Mouse (Mus musculus) T-helper 2 cell (primary cell): Measurements from ENCODE around the gene Lpar3.

ENCODE experiments used
- in situ Hi-C: fragments of 300-600 bp; cut with MboI, MseI; formaldehyde crosslinking; loops from one replicate; pipeline ENCODE4 v1.15.1; 2025; ENCODE audit warnings: high pct_unique_total_duplicates

The Lpar3 gene

DNA sequence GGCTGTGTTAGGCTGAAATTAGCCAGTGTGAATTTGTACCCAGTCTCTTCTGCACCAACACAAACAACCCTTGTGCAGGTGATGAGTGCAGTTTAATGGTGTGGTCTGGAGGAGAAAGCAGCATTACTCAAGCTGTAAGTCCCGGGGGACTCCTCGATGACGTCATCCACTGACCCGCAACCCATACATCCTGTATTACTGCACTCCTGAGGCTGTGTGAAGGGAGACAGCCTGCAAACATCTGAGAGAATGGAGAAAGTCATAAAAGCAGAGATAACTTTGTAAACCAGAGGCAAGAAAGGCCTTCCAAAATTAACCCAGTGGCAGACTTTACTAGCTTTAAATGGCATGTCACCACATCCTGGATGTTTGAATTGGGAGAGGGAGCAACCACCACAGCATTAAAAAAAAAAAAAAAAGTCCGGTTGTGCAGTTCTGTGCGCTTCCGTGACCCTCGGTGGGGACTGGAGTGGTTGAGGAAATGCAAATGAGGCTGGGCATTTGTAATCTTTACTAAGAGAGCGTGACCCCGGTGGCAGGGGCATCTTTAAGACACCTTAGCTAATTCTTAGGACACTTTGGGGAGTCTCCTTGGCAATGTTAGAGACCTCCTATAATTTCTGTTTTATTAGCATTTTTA is 36.8 kb downstream of the Lpar3 start:
- in situ Hi-C loops, result no loop called here

DNA sequence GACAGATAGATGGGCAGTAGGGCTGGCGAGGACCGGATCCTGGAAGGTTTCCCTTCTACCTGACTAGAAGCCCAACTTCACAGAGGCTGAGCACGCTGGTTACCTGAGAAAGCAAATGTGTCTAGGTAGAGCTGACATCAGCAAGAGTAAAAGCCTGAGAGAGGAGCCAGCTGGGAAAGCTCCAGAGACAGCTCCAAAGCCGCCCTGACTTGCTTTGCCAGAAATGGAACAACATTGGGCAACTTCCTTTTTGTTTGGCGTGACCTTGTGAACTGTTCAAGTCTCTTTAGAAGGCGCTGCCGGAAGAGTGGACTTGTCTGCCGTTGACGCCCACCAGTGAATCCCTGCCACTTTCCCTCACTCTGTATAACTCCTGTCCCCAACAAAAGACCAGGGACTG is 39.4 kb downstream of the Lpar3 start:
- in situ Hi-C loops, result no loop called here

DNA sequence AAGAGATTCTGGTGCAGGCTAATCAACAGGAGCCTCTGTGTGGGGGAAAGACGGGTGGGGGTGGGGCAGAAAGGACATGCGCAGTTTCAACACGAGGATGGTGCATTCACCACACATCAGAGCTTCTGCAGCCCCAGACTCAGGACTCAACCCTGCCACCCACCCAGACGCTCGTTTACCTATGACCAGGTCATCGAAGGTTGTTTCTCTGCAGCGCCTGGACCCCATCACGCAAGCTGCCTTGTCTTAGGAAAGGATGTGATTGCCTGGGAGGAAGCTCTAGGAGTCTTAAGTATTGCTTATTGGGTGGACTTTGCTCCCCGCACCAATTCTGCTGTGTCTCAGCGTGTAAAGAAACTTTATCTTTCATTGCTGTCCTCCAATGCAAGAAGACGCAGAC is 40.1 kb downstream of the Lpar3 start:
- in situ Hi-C loops, result no loop called here

DNA sequence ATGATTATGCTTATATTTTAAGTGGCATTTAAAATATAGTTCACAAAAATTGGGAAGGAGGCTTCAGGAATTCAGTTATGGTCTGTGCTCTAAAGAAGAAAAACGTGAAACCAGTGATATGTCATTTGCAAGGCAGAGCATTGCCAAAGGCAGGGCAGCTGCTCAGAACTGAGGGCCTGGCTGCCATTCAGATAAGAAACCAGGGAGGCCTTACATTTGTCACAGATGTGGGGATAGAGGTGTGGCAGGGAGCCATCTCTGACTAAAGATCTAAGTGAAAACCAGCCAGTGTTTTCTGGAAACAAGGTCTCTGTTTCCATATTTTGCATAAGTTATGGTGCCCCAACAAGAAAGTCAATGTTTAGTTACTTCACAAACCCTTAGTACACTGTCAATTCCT is 41.8 kb downstream of the Lpar3 start:
- in situ Hi-C loops, result no loop called here

DNA sequence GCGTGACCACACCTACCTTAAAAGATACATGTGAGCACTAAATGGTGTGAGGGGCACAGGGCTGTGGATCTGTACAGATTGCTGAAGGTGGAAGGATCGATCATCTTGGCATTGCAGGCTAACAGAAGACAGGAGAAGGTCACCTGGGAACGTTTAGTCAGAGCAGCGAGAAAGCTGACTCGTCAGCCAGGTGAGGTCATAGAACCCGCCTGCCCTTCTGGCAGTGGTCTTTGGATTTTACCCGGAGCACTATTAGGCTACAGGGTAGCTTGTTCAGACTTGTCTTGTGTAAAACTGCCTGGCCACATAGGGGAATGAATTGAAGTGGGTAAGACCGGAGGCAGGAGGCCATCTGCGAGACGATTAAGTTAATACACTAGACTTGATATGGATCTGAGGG is 43.4 kb downstream of the Lpar3 start:
- in situ Hi-C loops, result no loop called here

DNA sequence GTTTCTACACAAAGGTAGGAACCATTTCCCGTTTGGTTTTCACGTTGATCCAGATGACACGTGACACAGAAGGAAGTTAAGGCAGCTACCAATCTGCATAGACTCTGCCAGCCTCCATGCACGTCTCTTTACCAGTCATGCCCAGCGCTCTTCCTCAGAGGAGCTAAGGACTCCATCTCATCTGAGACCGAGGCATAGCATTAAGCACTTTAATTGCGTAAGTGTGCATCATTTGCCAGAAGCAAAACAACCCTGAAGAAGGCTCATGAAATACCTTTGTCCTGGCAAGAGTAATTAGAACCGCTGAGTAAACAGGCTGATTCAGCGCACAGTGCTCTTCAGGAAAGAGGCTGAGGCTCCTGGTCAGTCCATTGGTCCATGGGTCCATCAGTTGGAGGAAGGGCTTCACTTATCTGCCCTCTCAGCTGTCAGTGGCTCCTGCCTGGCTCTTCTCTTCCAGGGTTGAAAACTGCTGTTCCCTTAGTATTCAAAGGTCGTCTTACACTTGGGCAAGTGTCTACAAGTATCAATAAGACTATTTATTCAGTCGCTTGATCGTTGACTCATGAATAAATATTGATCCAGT is 44.9 kb downstream of the Lpar3 start:
- in situ Hi-C loops, result loop anchor here (5.0 kb wide), 1 partner anchor 53 kb away; no protein-coding TSS in a partner anchor

DNA sequence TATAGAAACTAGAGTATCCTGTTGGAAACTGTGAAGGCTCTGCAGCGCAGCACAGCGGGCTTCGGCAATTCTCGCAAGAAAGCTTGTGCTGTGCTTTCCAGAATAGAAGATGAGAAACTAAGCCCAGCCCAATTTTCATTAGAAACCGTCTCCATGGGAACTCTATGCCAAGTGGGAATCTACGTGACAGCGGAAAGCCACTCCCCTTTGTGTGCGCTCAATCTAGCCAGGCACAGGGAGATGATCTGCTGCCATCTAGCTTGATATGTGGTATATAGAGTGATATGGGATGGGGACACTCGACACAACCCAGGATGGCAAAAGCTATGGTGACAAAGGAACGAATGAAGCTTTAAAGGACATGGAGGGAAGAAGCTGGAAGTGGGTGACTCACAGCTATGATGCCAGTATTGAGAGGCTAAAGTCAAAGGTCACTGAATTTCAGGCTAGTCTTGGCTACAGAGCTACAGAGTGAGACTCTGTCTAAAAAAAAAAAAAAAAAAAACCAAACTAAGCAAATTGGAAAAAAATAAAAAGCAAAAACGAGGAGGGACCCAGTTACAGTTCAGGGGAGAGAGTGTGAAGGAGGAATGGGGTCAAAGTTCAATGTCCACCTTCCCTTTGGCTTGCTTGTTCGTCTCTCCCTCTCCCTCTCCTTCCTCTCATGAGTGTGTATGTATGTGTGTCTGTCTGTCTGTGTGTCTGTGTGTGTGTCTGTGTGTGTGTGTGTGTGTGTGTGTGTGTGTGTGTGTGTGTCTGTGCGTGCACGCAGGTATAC is 47.5 kb downstream of the Lpar3 start:
- in situ Hi-C loops, result loop anchor here (5.0 kb wide), 1 partner anchor 56 kb away; no protein-coding TSS in a partner anchor

DNA sequence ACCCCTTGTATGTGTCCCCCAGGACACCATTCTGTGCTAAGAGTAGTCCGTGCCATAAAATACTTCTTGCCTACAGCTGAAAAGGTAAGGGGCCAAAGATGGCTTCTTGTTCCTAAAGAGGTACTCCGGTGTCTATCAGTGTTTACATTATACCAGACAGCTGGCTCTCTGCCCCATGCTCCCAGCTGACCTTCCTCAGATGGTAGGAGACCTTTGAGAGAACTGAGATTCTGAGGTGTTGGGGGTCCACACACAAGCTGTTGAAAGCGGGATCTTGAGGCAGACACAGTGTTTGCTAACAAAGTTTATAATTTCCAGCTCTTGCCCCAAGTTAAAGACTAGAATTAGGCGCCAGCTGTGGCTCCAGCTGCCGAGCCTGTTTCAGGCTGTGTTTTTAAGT is 53.7 kb downstream of the Lpar3 start:
- in situ Hi-C loops, result no loop called here

DNA sequence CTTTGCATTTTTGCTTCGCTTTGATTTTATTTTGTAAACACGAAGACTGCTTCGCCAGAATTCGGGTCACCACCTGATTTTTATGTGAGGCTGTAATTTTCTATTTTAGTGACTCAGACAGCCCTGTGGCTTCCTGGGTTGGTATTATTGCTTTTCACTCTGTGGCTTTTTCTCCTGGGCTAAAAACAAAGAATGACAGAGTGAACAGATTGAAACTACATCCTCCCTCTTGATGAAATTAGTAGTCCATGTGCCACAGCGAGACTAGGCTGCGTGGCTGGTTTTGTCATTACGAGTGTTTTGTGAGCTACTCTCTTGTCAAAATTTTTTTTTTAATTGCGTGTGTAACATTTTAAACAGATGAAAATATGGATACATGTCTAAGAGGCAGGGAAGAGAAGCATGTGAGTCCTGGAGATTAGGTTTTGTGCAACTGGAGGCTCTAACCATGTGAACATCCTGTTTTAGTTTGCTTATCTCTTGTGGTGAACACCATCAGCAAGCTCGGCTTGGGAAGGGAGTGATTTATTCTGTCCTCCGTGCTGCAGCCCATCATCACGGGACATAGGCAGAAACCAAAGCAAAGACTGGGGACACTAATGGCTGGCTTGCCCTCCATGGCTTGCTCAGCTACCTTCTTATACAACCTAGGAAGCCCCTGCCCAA is 54.7 kb downstream of the Lpar3 start:
- in situ Hi-C loops, result no loop called here

DNA sequence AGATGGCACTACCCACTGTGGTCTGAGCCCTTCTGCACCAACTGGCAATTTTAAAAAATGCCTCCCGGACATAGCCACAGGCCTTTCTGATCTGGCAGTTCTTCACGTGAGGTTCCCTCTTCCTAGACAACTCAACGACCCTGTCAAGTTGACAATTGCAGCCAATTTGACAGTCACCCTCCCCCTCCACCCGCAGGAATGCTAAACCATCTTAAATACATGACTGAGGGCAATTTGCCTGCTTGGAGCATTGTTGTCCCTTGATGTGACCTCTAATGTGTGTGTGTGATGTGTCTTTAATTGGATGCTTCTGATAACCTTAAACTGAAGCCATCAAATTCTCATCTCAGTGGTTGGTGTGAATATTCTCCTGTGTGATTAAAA is 55.3 kb downstream of the Lpar3 start:
- in situ Hi-C loops, result no loop called here

DNA sequence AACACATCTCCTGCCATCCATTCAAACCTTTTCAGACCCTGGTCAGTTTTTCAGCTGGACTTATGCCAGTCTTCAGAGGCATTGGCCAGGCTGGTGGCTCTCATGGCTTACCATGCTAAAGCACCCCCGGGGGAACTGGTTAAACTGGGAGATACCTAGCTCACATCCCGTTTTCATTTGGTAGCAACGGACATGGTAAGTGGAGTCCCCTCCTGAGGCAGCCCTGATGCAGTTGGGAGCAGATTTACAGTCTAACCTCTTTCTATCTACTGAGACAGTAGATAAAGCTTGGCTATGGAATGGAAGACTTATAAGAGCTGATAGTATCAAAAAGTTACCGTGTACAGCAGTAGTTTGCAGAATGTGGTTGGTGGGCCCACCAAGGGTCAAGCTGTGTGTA is 56.2 kb downstream of the Lpar3 start:
- in situ Hi-C loops, result no loop called here

DNA sequence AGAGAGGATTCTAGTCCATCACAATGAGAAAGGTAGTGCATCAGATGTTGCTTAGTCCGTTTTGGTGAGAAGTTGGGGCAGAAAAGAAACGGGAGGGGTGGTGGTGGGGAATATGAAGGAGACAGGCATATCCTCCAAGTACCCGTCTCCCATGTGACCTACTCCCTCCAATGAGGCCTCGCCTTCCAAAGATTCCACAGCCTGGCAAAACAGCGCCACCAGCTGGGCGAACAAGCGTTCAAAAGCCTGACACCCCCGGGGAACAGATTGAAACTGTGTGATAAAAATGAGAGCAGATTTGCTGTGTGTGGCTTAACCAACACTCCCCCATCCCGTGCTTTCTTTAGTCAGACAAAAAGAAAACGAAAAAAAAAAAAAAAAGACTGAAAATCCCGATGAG is 56.7 kb downstream of the Lpar3 start:
- in situ Hi-C loops, result no loop called here

DNA sequence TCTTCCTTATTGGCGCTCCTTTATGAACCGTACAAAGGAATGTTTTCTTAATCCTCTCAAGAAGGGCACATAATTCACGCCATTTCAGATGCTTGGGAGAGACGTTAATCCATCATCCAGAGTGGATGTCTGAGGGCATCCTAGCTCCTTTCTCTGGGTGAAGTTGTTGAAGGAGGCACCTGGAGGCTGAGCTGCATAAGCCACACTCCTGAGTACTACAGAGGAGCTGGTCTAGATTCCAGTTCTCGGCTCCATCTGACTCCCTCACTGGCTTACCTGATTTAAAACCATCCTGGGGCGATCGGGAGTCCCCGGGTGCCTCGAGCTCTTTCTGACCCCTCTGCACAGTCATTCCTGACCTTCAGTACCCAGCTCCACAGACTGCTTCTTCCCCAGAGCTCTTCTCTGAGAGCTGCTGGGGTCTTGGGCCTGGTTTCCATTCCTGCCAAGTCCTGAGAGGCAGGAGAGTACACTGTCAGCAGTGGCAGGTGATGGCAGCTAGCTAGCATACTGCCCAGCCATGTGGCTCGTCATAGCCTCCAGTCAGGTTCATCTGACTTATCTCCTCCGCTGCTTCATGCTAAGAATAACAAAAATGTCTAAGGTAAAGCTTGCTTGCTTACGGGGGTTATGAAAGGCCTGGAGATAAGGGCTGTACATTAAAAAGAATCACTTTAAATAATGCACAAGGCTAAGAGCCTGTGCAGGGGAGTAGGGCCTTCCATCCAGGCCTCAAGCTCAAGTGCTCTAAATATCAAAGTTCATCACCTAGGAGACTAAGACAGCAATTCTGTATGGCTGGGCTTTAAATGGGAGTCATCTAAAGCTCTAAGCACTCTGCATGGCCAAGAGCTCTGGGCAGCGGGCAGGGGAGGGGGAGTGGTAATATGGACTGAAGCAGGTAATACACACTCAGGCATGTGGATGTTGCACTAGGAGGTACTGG is 57.7 kb downstream of the Lpar3 start:
- in situ Hi-C loops, result no loop called here

DNA sequence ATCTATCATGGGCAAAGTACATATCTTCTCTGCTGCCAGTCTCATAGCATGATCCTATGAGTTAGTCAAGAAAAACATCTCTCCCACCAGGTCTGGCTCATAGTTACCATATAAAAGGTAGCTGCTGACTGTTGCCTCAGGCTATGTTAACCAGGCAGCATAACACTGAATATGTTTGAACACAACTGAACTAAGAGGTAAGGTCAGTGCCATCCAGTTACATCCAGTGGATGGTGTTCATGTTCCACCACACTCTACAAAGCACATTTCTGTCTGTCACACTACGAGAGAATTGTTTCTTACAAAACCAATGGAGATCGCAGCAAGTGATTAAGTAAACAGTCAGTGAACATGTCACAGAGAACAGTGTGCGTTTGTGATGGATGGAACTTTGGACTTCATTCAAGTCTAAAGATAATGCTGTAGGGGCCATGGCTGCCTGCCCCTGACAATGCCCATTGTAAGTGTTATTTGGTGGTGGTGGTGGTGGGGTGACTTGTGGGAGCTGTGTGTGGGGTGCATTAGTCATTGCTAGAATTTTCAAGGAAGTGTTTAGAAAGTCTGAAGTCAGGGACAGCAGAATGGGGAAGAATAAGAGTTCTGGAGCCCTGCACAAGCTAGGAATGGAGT is 63.1 kb downstream of the Lpar3 start:
- in situ Hi-C loops, result loop anchor here (5.0 kb wide), 1 partner anchor 102 kb away; no protein-coding TSS in a partner anchor

DNA sequence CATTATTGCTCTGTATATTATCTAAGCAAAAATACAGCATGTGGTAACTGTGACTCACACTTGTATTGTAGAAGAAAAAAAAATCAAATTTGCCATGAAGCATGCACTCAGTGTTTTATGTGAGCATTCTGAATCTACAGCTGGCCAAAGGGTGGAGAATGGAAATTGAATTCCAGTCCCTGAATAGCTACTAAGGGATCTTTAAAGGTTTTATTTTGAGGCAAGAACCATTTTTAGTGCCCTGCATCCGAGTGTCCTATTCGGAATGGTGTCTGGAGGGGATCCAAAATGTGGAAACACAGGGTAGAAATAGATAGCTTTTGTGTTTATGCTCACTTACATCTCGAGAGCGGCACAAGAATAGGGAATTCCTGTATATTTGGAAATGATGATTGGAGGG is 65.4 kb downstream of the Lpar3 start:
- in situ Hi-C loops, result no loop called here

DNA sequence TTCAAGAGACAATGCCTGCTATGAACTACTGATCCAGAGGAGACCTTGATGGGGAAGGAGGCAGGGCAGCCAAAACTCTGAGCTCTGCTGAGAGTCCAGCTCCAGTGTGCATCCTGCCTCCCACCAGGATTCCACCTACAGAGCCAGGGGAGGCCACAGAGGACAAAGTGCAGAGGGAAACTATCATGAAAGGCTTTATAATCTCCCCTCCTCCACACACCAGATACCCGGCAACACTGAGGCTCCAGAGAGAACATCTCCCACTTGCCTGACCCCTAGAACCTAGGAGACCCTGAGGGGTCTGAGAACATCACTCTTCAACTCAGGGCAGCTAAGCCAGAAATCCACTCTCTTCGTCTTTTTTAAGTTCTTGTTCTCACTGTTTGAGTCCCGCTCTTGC is 71.2 kb downstream of the Lpar3 start:
- in situ Hi-C loops, result no loop called here

DNA sequence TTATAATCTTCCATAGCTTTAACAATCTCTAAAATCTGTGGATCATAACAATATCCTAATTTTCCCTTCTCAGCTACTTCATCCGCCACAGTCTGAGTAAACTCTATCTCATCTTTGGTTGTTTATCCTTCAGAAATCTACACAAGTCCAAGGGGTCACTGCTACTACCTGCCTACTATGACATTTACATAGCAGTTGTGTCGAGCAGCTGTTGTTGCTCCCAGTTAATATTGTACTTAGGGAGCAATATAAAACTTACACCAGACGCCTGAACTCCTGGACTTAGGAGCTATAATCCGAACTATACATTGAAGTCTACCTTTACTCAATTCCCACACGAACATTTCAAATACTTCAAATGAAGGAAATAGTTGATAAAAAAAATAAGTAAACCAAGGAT is 71.8 kb downstream of the Lpar3 start:
- in situ Hi-C loops, result no loop called here

DNA sequence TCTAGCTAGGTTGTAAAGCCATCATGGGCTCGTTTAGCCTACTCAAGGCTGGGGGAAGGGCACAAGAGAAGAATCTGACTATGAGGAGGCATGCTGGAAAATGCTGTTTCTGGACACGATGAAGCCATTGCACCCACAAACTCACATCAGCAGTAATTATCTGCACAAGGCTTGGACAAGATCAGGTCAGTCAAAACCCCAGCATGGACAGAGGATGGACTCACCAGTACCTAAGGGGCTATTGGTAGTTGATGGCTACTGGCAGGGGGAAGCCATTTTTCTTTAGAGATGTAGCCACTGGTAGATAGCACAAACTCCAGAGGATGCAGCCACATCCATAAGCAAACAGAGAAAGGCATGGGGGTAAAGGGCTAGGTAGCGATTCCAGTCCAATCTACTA is 81.7 kb downstream of the Lpar3 start:
- in situ Hi-C loops, result loop anchor here (10.0 kb wide), 1 partner anchor 1562 kb away; no protein-coding TSS in a partner anchor

DNA sequence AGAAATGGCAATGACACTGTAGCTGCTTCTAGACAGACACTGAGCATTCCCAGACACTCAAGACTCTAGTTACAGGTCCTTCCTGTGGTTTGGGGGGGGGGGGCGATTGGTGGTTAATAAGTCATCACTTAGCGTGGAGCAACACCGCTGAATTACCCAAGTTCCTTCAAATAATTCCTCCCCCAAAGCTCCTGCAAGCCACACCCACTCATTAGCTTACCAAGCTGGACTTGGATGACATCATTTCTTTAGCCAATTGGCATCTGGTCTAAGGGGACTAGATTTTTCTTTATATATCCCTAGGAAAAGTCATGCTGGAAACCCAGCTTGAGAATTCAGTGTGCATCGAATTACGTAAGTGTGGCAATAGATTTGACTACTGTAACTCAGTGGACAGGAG is 82.4 kb downstream of the Lpar3 start:
- in situ Hi-C loops, result loop anchor here (10.0 kb wide), 1 partner anchor 1562 kb away; no protein-coding TSS in a partner anchor

DNA sequence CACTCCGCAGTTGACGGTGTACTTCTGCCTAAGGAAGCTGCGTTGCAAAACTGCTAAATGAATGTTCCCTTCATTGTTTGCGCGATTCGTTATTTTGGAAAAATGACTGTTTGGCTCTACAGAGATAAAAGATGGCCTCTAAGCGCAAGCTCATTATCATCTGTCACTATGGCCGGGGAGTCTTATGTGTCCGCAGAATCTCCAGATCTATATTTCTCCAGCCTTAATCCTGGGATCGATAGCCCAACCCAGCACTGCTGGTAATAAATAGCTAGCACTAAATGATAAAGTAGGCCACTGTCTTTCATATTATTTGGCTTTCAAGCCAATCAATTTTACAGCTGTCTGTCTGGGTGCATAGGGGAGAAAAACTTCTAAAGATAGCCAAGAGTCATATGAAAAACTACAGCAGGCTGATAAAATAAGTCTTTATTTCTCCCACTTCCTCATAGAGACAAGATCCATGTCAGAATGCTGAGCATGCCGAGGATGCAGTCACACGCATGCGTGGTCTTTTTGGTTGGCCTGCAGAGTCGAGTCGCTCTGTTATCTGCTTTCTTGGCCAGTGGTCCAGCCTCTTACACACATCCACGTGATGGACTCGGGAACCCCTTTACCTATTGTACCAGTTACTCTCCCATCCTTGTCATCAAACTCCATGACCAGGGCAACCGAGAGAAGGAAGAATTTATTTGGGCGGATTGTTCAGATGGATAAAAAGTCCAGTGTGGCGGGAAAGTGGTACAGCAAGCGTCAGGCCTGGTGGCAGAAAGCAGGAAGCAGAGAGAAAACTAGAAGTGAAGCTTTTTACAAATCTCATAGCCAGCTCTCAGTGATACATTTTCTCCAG is 84.0 kb downstream of the Lpar3 start:
- in situ Hi-C loops, result loop anchor here (10.0 kb wide), 1 partner anchor 1560 kb away; no protein-coding TSS in a partner anchor
